Mouse (Mus musculus): ENCODE results near the gene Ccdc136. TPM values are rescaled to one million over a fixed set of nuclear protein-coding genes. Genes with fewer than 3 reads are reported as not detected.
A peak's percentile ranks its signal among the peaks of the same experiment; 100 is the strongest.

Ccdc136 gene
- polyA plus RNA-seq, 1 experiment from 2014 or later, result 27.6 TPM

GRCm38 (mm10) chr6:29474736-29475135 is 78.6 kb downstream of the Ccdc136 start:
- Histone ChIP-seq H3K4me1 (peaks cover 18% of the 10 kb centered on the region), H3K36me3 (peaks cover 22% of the 10 kb centered on the region), H3K9ac (no peak overlapping the region), H3K27me3 (replicated peaks) (0 out of 2 replicates have a peak, but pooled peaks cover 6% of the 10 kb centered on the region), H3K4me3 (no peak overlapping the region), H3K9me3 (no peaks in the 10 kb centered on the region), H3K27ac (replicated peaks) (peak overlapping the region; percentile 16; the same call in 1 of the 2 replicates), H3K4me2 (peak overlapping the region; percentile 74)
- WGBS, result 61% methylated on average over 2 of the region's 2 CpGs
- ATAC-seq (ENCODE audit: extremely low read depth, insufficient number of reproducible peaks, low FRiP score, low TSS enrichment), result no peak

Small RNAs within 50 kb of the gene (microRNA-seq; reads per million reads assigned to microRNA genes)
- gene Gm26220 (not detected), gene Gm44354 (not detected)

Other genes starting within 250 kb of the Ccdc136 start
- gene Rbm28, start 231.3 kb upstream of the Ccdc136 start, polyA plus RNA-seq (2015; fragmentation: Nextera tagmentation; extraction: Ambion mirVana), result 23.4 and 26.2 TPM in 2 replicates
- 1.5 and 2.4 TPM in 2 replicates for gene Prrt4, start 216.7 kb upstream of the Ccdc136 start, polyA plus RNA-seq (2015; fragmentation: Nextera tagmentation; extraction: Ambion mirVana)
- gene Impdh1, start 179.9 kb upstream of the Ccdc136 start, polyA plus RNA-seq (2015; fragmentation: Nextera tagmentation; extraction: Ambion mirVana), result 34.7 and 36.6 TPM in 2 replicates
- gene Hilpda, start 123.8 kb upstream of the Ccdc136 start, polyA plus RNA-seq (2015; fragmentation: Nextera tagmentation; extraction: Ambion mirVana), result 23.0 and 28.0 TPM in 2 replicates
- 0.23 TPM in 1 of 2 replicates, not detected in the other for gene Fam71f2, start 116.7 kb upstream of the Ccdc136 start, polyA plus RNA-seq (2015; fragmentation: Nextera tagmentation; extraction: Ambion mirVana)
- 0.21 and 0.32 TPM in 2 replicates for gene Fam71f1, start 77.2 kb upstream of the Ccdc136 start, polyA plus RNA-seq (2015; fragmentation: Nextera tagmentation; extraction: Ambion mirVana)
- 409 and 427 TPM in 2 replicates for gene Calu, start 48.2 kb upstream of the Ccdc136 start, polyA plus RNA-seq (2015; fragmentation: Nextera tagmentation; extraction: Ambion mirVana)
- gene Opn1sw, start 7.8 kb upstream of the Ccdc136 start, polyA plus RNA-seq (2015; fragmentation: Nextera tagmentation; extraction: Ambion mirVana), result 0.51 and 0.55 TPM in 2 replicates
- 40.6 and 42.5 TPM in 2 replicates for gene Flnc, start 36.9 kb downstream of the Ccdc136 start, polyA plus RNA-seq (2015; fragmentation: Nextera tagmentation; extraction: Ambion mirVana)
- 199 and 231 TPM in 2 replicates for gene Atp6v1f, start 71.4 kb downstream of the Ccdc136 start, polyA plus RNA-seq (2015; fragmentation: Nextera tagmentation; extraction: Ambion mirVana)
- not detected in 2 replicates for gene Atp6v1fnb, start 75.1 kb downstream of the Ccdc136 start, polyA plus RNA-seq (2015; fragmentation: Nextera tagmentation; extraction: Ambion mirVana)
- gene Kcp, start 111.6 kb downstream of the Ccdc136 start, polyA plus RNA-seq (2015; fragmentation: Nextera tagmentation; extraction: Ambion mirVana), result 11.9 and 13.0 TPM in 2 replicates
- 7.4 and 7.9 TPM in 2 replicates for gene Irf5, start 130.3 kb downstream of the Ccdc136 start, polyA plus RNA-seq (2015; fragmentation: Nextera tagmentation; extraction: Ambion mirVana)
- gene Tnpo3, start 213.6 kb downstream of the Ccdc136 start, polyA plus RNA-seq (2015; fragmentation: Nextera tagmentation; extraction: Ambion mirVana), result 57.6 and 58.3 TPM in 2 replicates